Mouse (Mus musculus) C2C12 (cell line): ENCODE results near the gene Coa6.

ENCODE experiments used
- CTCF ChIP-seq: IDR thresholded peaks from one replicate; pipeline ENCODE4 v1.5.1; 2011; ENCODE audit not compliant: control insufficient read depth, insufficient read depth, insufficient read length
- MYOD1 ChIP-seq: IDR thresholded peaks from one replicate; pipeline ENCODE4 v1.6.1; 2011; ENCODE audit warnings: low read depth; ENCODE audit not compliant: control insufficient read depth, insufficient read length

- TF ChIP-seq CTCF (no peak), MYOD1 (no peak)
Measured at GRCm38 (mm10) chr8:126455383-126455782, 33.1 kb downstream of the Coa6 start.
